Mouse (Mus musculus) heart, adult 2 months (tissue): ENCODE measurements around the gene Pttg1ip. TPM values are rescaled to one million over a fixed set of nuclear protein-coding genes. Genes with fewer than 3 reads are reported as not detected.
A peak's percentile ranks its signal among the peaks of the same experiment; 100 is the strongest.

ENCODE experiments used
- DNase-seq, 2 experiments: peaks; one replicate each; pipeline ENCODE4 v3.0.0; 2021
- H3K27ac ChIP-seq: fragments of 200-600 bp; 2 replicates; pipeline ENCODE4 v1.8.1; 2022
- H3K27me3 ChIP-seq: fragments of 200-500 bp; 2 replicates; pipeline ENCODE4 v1.6.1; 2012; ENCODE audit warnings: mild to moderate bottlenecking, low read length, inconsistent platforms, mixed read lengths; ENCODE audit not compliant: control insufficient read depth, insufficient read depth
- H3K36me3 ChIP-seq: fragments of 200-500 bp; 2 replicates; pipeline ENCODE4 v1.6.1; 2012; ENCODE audit warnings: low read length, inconsistent platforms; ENCODE audit not compliant: control insufficient read depth, insufficient read depth
- H3K4me1 ChIP-seq: fragments of 200-500 bp; 2 replicates; pipeline ENCODE4 v1.6.1; 2011; ENCODE audit warnings: low read length; ENCODE audit not compliant: control insufficient read depth, insufficient read depth
- H3K4me3 ChIP-seq: fragments of 200-600 bp; 2 replicates; pipeline ENCODE4 v1.8.1; 2022
- H3K79me2 ChIP-seq: fragments of 200-500 bp; replicated peaks from 2 replicates; pipeline ENCODE4 v1.6.1; 2012; ENCODE audit warnings: mild to moderate bottlenecking, inconsistent platforms, low read length, moderate library complexity, mixed read lengths; ENCODE audit not compliant: control insufficient read depth, insufficient read depth
- H3K9ac ChIP-seq: fragments of 200-500 bp; 2 replicates; pipeline ENCODE4 v1.6.1; 2012; ENCODE audit warnings: low read depth, mild to moderate bottlenecking, control low read depth, inconsistent platforms, low read length, mixed read lengths
- CTCF ChIP-seq: fragments of 200-600 bp; IDR thresholded peaks from 2 replicates; pipeline ENCODE4 v1.8.1; 2022; ENCODE audit warnings: antibody characterized with exemption, mild to moderate bottlenecking, moderate library complexity
- EP300 ChIP-seq: fragments of 200-500 bp; IDR thresholded peaks from 2 replicates; pipeline ENCODE4 v1.6.1; 2011; ENCODE audit warnings: low read depth, low read length, control low read depth; ENCODE audit not compliant: insufficient read depth
- POLR2A ChIP-seq: fragments of 200-500 bp; IDR thresholded peaks from 2 replicates; pipeline ENCODE4 v1.6.1; 2011; ENCODE audit warnings: mild to moderate bottlenecking, low read depth, low read length, control low read depth; ENCODE audit not compliant: insufficient read depth
- WGBS: fragments of 180-500 bp; shearing (Covaris S2); methylation state at CpG from one replicate; pipeline ENCODE4 v1.1.7; 2018; 5-methylcytosine and 5-hydroxymethylcytosine counted together
- intact Hi-C: fragments of 180-260 bp; cut with DNase I; formaldehyde crosslinking; loops from one replicate; pipeline ENCODE4 v1.15.1; 2025
- polyA plus RNA-seq: library from polyadenylated mRNA; depleted of rRNA; stranded (reverse); fragments of >200 nt; gene quantifications from 2 replicates; pipeline ENCODE4 v1.2.3, GENCODE M21; 2012
- total RNA-seq, 2 experiments: library from RNA; stranded (reverse); gene quantifications; 2 replicates each; pipeline ENCODE4 v1.2.3; 2021

Pttg1ip gene
- total and polyA plus RNA-seq, 3 experiments = 119 to 132 (median 131) TPM

DNA sequence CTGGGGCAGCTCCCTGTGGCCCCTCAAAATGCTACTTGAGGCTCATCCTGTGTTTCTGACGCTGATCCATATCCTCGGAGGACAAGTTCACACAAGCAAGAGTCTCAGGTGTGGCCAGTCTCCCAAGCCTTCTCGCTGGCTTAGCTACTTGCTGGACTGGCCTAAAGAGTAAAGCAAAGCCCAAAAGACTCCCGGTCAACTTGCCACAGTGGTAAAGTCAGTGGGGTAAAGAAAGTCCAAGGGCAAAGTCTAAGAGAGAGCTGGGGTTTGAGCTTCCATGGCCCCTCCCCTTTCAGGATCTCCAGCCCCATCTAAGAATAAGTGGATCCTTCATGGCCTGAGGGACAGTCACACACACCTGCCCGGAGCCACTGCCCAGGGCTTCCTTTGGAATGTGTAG is 29.4 kb upstream of the Pttg1ip start:
- no peak overlapping the region for H3K4me3 ChIP-seq
- no peaks in the 10 kb centered on the region for H3K4me1 ChIP-seq
- no peak for DNase-seq
- no peaks in the 10 kb centered on the region for H3K27me3 ChIP-seq
- no peak overlapping the region for H3K9ac ChIP-seq
- 89% methylated on average over 5 of the region's 5 CpGs for WGBS
- H3K36me3 ChIP-seq = no peaks in the 10 kb centered on the region
- no peak for TF ChIP-seq CTCF
- no peak for TF ChIP-seq EP300
- no peak for TF ChIP-seq POLR2A
- no peak overlapping the region for H3K27ac ChIP-seq
- intact Hi-C loops = no loop called here
- H3K79me2 ChIP-seq = no peaks in the 10 kb centered on the region

DNA sequence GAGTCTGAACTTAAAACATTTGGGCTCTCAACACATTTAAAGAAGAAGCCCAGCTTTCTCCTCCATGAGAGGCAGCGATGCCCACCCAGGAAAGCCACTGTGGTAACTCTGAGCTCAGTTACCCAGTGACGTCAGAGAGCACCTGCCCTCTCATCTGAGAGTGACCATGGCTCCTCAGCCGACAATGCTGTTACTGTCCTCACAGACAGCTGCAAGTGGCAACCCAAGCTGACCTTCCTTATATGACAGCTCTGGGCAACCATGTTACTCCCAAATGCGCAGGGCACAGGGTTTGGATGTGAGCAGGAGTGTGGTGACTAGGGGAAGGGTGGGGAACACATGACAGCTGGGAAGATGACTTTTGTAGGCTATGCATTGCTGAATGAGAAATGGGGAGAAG is 28.2 kb upstream of the Pttg1ip start:
- intact Hi-C loops = no loop called here
- no peak overlapping the region for H3K4me3 ChIP-seq
- TF ChIP-seq CTCF (no peak), POLR2A (no peak), EP300 (no peak)
- no peak overlapping the region for H3K9ac ChIP-seq
- no peak for DNase-seq
- H3K79me2 ChIP-seq = no peaks in the 10 kb centered on the region
- no peak overlapping the region for H3K27ac ChIP-seq
- no peaks in the 10 kb centered on the region for H3K36me3 ChIP-seq
- WGBS = 86% methylated on average over 4 of the region's 4 CpGs
- no peaks in the 10 kb centered on the region for H3K27me3 ChIP-seq
- no peaks in the 10 kb centered on the region for H3K4me1 ChIP-seq

DNA sequence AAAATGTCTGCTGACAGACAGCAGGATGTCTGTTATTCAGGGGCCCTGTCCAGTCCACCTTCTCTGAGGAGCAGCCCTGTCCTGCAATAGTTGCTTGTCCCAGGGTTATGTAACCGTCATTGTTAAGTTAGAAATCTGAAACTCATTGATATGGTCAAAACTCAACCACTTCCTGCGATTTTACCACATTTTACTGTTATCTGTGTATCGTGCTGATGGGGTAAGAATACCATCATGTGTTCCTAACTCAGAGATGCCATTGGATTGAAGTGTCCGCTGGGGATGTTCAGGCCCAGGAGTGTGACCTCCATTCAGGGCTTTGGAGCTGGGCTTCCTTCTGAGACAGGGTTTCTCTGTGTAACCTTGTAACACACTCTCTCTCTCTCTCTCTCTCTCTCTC is 26.6 kb upstream of the Pttg1ip start:
- no peak overlapping the region for H3K9ac ChIP-seq
- no peaks in the 10 kb centered on the region for H3K36me3 ChIP-seq
- H3K27ac ChIP-seq = no peak overlapping the region
- H3K27me3 ChIP-seq = no peaks in the 10 kb centered on the region
- intact Hi-C loops = no loop called here
- TF ChIP-seq EP300 (no peak), POLR2A (no peak), CTCF (no peak)
- H3K4me3 ChIP-seq = no peak overlapping the region
- H3K4me1 ChIP-seq = no peaks in the 10 kb centered on the region
- no peak for DNase-seq
- no peaks in the 10 kb centered on the region for H3K79me2 ChIP-seq
- 79% methylated on average over 4 of the region's 4 CpGs for WGBS

DNA sequence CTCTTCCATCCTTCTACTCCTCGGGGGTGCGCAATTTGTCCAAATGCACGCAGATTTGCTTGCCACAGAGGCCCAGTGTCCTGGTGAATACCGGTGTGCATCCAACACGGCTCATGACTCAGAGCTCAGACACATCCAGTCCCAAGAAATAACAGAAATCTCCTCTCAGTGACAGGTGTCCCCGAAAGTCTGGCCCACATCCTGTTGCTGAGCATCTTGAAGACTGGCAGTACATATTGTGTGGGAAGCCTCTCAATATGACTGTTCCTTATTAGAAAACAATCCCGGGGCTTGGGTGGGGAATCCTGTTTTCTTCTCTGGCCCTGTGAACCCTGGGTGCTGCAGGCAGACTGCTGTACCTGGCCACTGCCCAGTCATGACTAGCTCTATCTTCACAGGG is 24.9 kb upstream of the Pttg1ip start:
- intact Hi-C loops = loop anchor here (2.0 kb wide), 1 partner anchor 40 kb away; no protein-coding TSS in a partner anchor
- Histone ChIP-seq H3K9ac (no peak overlapping the region), H3K4me3 (no peak overlapping the region), H3K27ac (no peak overlapping the region), H3K36me3 (no peaks in the 10 kb centered on the region), H3K79me2 (no peaks in the 10 kb centered on the region), H3K27me3 (no peaks in the 10 kb centered on the region), H3K4me1 (no peaks in the 10 kb centered on the region)
- DNase-seq = no peak
- WGBS = 87% methylated on average over 7 of the region's 7 CpGs
- TF ChIP-seq CTCF (no peak), POLR2A (no peak), EP300 (no peak)

DNA sequence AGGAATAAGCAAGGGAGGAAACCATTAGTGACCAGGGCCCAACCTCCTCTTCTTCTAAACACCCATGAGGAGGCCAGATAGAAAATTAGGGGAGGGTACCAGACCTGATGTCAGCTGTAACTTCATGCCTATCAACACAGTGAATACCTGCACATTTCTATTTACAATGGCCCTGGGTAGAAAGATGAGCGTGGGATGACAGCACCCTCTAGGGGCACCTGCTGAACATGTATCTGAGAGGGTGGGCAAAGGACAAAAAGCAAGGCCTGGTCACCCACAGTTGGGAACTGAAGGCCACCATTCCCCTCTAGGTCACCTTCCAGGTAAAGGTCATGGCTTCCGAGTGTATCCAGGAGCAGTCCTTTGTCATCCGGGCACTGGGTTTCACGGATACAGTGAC is 23.9 kb upstream of the Pttg1ip start:
- Histone ChIP-seq H3K4me1 (no peaks in the 10 kb centered on the region), H3K79me2 (no peaks in the 10 kb centered on the region), H3K4me3 (no peak overlapping the region), H3K9ac (no peak overlapping the region), H3K27ac (no peak overlapping the region), H3K36me3 (no peaks in the 10 kb centered on the region), H3K27me3 (no peaks in the 10 kb centered on the region)
- no peak for DNase-seq
- intact Hi-C loops = loop anchor here (2.0 kb wide), 1 partner anchor 41 kb away; no protein-coding TSS in a partner anchor
- WGBS = 89% methylated on average over 4 of the region's 4 CpGs
- no peak for TF ChIP-seq POLR2A
- peak; percentile 59 for TF ChIP-seq CTCF

DNA sequence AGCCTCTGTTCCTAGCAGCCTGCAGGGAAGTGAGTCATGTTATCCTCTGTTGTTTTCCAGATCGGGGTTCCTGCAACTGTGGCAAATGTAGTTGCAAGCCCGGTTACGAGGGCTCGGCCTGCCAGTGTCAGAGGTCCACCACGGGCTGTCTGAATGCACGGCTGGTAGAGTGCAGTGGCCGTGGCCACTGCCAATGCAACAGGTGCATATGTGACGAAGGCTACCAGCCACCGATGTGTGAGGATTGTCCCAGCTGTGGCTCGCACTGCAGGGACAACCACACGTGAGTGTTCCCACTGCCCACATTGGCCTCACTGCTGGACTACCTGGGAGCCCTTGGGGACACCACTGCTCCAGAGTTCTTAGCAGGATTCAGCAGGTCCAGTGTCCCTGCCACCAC is 21.4 kb upstream of the Pttg1ip start:
- H3K9ac ChIP-seq = no peak overlapping the region
- no peak for TF ChIP-seq CTCF
- no peak for TF ChIP-seq EP300
- no peak for TF ChIP-seq POLR2A
- intact Hi-C loops = no loop called here
- H3K36me3 ChIP-seq = no peaks in the 10 kb centered on the region
- no peaks in the 10 kb centered on the region for H3K4me1 ChIP-seq
- no peak for DNase-seq
- no peak overlapping the region for H3K4me3 ChIP-seq
- H3K27ac ChIP-seq = no peak overlapping the region
- 75% methylated on average over 11 of the region's 11 CpGs for WGBS
- H3K27me3 ChIP-seq = no peaks in the 10 kb centered on the region
- H3K79me2 ChIP-seq = no peaks in the 10 kb centered on the region
